Mouse (Mus musculus) B cell, adult (primary cell): ENCODE measurements around the gene Pdia2. TPM values are rescaled to one million over a fixed set of nuclear protein-coding genes. Genes with fewer than 3 reads are reported as not detected.

ENCODE experiments used
- total RNA-seq: library from RNA; stranded (reverse); gene quantifications from 4 replicates; pipeline ENCODE4 v1.2.4, GENCODE M21; 2023; ENCODE audit not compliant: inconsistent age

Gene Pdia2
- total RNA-seq: not detected in 4 replicates

DNA sequence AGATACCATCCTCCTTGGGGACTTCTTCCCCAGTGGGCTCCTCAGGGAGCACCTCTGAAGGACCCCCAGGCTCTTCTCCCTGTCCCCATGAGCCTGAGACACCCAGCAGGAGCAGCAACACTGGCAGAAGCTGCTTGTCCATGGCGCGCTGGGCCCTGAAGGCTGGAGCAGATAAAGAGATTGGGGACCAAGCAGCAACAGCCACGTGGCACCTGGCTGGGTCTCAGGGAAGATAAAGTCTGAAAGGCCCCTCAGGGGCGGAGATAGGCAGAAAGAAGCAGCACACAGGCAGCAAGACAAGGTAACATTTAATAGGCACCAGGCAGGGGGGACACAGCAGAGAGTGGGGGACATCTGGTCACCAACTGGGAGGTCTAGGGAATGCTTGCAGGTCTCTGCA, at the start of gene Pdia2:
Gene Pdia2, minus strand, starts transcription at position 196 of the 400 bp plus-strand sequence.

DNA sequence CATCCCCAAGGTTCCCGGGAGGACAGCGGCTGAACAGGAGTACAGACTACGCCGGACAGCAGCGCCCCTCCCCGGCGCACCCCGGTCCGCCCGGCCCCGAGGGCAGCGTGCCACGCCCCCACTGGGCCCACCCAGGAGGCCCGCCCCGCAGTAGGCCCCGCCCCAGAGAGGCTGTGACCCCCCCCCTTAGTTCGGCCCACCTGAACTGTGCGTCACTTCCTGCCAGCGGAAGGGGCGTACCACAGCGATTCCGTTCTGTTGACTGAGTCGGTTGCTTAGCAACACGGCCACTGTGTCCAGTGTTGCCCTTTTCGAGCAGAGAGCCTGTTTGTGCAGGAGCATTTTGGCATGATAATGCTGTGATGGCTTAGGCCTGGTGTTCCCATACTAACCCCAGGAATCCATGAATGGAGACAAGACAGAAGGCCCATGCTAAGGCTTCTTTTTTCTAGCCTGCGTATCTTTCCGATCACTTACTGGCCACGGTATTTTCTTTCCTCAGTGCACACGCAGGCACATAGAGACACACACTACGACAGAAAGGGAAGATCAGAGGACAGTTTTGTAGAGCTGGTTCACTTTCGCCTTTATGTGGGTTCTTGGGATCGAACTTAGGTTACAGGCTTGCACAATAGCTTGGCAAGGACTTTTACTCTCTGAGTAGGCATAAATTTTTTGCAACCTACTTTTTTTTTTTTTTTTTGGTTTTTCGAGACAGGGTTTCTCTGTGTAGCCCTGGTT, 45.4 kb upstream of the Pdia2 start, which contains the start of gene Fam234a:
Gene Fam234a, minus strand, starts transcription at position 142 of the 741 bp plus-strand sequence.

GRCm38 (mm10) chr17:26207686-26208085, 8.8 kb upstream of the Pdia2 start, which contains the start of gene Arhgdig:
Gene Arhgdig, minus strand, starts transcription at chr17:26207786.

DNA sequence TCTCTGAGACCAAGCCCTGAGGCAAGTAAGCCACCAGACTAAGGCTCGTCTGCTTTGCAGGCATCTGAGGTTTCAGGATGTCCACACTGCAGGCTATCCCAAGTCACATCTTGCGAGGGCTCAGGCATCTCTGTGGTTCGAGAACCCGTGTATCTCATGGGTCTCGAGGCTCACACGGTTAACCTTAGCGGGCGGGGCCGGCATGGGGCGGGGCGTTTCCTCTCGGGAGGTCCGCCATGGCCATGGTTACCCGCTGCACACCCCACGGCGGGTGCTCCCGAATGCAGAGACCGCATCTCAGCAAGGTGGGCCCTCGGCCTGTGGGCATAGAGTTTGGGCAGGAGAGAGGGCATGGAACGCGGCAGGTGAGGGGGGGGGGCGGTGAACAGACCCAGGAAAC, 3.9 kb upstream of the Pdia2 start, which contains the start of gene Rgs11:
Gene Rgs11, plus strand, starts transcription at position 215 of the 400 bp plus-strand sequence.

Other genes with a start within 250 kb of the Pdia2 start
- gene A930017K11Rik, start 246.5 kb downstream of the Pdia2 start, total RNA-seq: 0.21 TPM in 1 of 4 replicates, not detected in the others
- 35.7 to 39.1 TPM (median 38.2 TPM) in 4 replicates for gene Capn15, start 213.3 kb downstream of the Pdia2 start, total RNA-seq
- gene Rab11fip3, start 129.5 kb downstream of the Pdia2 start, total RNA-seq: 9.1 to 12.2 TPM (median 10.4 TPM) in 4 replicates
- gene Decr2, start 108.8 kb downstream of the Pdia2 start, total RNA-seq: 4.8 to 6.3 TPM (median 5.3 TPM) in 4 replicates
- 0.72 to 1.2 TPM (median 1.0 TPM) in 4 replicates for gene Nme4, start 103.5 kb downstream of the Pdia2 start, total RNA-seq
- gene Tmem8, start 85.8 kb downstream of the Pdia2 start, total RNA-seq: 21.2 to 26.2 TPM (median 23.0 TPM) in 4 replicates
- gene Mrpl28, start 75.6 kb downstream of the Pdia2 start, total RNA-seq: 42.4 to 57.1 TPM (median 53.7 TPM) in 4 replicates
- gene Axin1, start 60.4 kb downstream of the Pdia2 start, total RNA-seq: 82.1 to 86.8 TPM (median 85.6 TPM) in 4 replicates
- 0.90 to 4.4 TPM (median 2.1 TPM) in 4 replicates for gene Rgs11, start 3.9 kb upstream of the Pdia2 start, total RNA-seq
- gene Arhgdig, start 8.7 kb upstream of the Pdia2 start, total RNA-seq: not detected in 4 replicates
- 15.1 to 23.8 TPM (median 16.9 TPM) in 4 replicates for gene Fam234a, start 45.2 kb upstream of the Pdia2 start, total RNA-seq
- 83.4 to 100 TPM (median 90.9 TPM) in 4 replicates for gene Luc7l, start 53.8 kb upstream of the Pdia2 start, total RNA-seq
- 0.10 to 0.45 TPM (median 0.26 TPM) in 4 replicates for gene Neurl1b, start 215.7 kb upstream of the Pdia2 start, total RNA-seq